Mouse (Mus musculus) urinary bladder, postnatal 14 days (tissue): ENCODE measurements around the gene Kynu.

Source experiments
- DNase-seq: peaks from one replicate; pipeline ENCODE4 v3.0.0; 2021; ENCODE audit warnings: low spot score

The Kynu gene

GRCm38 (mm10) chr2:43555062-43555888 lies at the start of gene Kynu:
Gene Kynu (plus strand): TSS chr2:43555329.
- DNase-seq: no peak

- DNase-seq: no peak
Measured at GRCm38 (mm10) chr2:43506182-43506581, 48.9 kb upstream of the Kynu start.

GRCm38 (mm10) chr2:43513852-43514251 lies 41.3 kb upstream of the Kynu start:
- DNase-seq: no peak

DNA sequence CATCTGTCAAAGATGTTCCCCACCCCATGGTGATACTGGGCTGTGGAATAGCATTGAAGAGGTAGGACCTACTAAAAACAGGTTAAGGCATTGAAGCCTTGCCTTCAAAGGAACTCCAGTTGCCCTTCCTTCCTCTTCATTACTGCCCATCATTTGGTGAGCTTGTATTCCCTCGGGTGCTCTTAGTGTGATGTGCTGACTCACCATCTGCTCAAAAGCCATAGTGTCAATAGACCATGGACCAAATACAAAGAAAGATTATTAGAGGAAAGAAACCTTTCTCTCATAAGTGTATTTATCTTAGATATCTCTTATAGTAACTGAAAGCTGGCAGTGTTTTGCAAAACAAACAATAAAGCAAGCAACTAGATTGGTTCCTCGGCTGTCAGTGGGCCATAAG lies 20.7 kb upstream of the Kynu start:
- no peak for DNase-seq

GRCm38 (mm10) chr2:43542615-43543014 lies 12.5 kb upstream of the Kynu start:
- no peak for DNase-seq

DNA sequence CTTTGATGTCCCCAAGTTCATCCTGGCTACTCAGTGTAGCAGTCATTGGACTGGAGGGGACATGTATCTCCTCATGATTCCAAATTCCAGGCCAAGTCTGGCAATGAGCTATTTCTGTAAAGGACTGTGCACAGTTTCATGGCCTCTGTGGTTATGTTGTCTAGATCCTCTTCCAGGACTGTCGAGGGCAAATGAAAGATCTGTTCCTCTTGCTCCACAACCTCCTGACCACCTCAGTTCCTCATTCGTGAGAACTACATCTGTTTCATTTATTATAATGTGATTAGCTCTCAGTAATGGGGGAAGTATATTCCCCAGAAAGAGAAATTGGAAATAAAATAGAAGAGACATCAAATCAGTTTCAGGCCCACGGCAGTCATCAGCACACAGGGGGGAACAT lies 9.5 kb upstream of the Kynu start:
- DNase-seq: no peak

- no peak for DNase-seq
Measured at GRCm38 (mm10) chr2:43546448-43546847, 8.7 kb upstream of the Kynu start.

GRCm38 (mm10) chr2:43554216-43554615 lies 913 bp upstream of the Kynu start:
- no peak for DNase-seq

- DNase-seq: no peak
Measured at GRCm38 (mm10) chr2:43555889-43556285, 758 bp downstream of the Kynu start.

GRCm38 (mm10) chr2:43556985-43557384 lies 1.9 kb downstream of the Kynu start:
- no peak for DNase-seq

DNA sequence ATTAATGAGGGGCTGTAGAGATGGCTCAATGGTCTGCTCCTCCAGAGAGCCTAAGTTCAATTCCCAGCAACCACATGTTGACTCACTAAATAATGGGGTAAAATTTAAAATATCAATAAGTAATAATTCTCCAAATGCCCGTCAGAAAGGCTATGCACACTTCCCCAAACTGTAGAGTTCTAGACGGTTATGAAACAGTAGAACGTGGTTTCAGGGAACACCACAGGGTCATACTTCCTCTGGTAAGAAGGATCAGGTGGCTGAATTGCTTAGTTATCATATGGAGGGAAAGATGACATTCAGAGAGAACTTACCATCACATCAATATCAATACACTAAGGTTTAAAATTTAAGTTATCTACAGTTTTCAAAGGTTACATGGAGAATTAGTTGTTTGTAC lies 6.1 kb downstream of the Kynu start:
- DNase-seq: no peak

- no peak for DNase-seq
Measured at GRCm38 (mm10) chr2:43562779-43563178, 7.7 kb downstream of the Kynu start.

- DNase-seq: no peak
Measured at GRCm38 (mm10) chr2:43568406-43568805, 13.3 kb downstream of the Kynu start.

DNA sequence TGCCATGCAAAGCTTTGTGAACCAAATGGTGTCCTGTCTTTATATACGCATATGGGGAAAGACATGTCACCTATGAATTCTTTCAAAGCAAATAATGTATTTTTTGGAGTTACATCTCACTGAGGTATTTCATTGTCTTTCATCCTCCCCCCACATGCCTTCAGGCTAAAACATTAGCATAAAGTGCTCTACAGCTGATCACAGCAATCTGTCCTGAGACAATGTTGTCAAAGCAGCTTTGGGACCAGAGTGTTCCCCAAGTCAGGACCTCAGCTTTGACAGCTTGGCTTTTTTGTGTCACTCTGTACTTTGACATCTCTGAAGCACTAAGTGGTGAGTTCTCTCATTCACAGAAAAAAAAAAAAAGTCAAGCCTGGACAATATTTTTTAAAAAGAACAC lies 18.4 kb downstream of the Kynu start:
- no peak for DNase-seq

DNA sequence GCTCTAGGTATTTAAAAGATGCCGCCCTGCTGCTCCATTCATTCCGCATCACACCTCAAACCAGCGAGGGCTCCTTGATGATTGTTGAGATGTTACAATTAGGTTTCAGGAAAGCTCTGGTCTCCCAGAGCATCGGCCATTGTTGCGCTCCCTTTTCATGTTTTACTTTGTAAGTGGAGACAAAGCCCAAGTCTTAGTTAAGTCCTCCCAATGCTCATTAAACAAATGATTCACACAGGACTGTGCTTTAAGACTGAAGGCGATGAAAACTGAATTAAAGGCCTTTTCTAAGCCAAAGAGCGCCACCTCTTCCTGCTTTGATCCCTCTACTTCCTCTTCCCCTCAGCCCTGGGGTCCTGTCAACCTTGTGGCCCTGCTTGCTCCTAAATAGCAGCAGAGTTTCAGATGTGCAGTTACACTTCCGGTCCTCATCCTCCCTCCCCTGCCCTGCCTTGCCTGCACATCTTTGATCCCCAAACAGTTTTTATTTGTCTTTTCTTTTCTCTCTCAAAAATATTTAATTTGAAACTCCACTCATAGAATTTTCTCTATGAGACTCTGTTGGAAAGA lies 28.2 kb downstream of the Kynu start:
- no peak for DNase-seq

DNA sequence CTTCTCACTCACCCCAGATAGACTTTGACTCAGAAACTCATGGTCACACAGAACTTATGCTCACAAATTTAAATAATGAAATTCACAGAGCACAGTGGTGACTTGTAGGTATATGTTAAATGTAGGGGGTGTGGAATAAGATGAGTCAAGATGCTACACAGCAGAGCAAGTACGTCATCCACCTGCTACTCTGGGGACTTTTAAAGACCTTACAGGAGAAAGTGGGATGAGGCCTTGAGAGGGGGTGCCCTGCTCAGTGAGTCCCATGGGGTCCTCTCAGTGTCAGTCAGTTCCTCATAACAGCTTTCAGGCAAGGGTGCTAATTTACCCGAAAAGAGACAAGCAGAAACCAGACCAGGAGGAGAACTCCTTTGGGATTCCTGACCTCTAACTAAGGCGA lies 30.4 kb downstream of the Kynu start:
- DNase-seq: no peak

GRCm38 (mm10) chr2:43587832-43588231 lies 32.7 kb downstream of the Kynu start:
- no peak for DNase-seq

DNA sequence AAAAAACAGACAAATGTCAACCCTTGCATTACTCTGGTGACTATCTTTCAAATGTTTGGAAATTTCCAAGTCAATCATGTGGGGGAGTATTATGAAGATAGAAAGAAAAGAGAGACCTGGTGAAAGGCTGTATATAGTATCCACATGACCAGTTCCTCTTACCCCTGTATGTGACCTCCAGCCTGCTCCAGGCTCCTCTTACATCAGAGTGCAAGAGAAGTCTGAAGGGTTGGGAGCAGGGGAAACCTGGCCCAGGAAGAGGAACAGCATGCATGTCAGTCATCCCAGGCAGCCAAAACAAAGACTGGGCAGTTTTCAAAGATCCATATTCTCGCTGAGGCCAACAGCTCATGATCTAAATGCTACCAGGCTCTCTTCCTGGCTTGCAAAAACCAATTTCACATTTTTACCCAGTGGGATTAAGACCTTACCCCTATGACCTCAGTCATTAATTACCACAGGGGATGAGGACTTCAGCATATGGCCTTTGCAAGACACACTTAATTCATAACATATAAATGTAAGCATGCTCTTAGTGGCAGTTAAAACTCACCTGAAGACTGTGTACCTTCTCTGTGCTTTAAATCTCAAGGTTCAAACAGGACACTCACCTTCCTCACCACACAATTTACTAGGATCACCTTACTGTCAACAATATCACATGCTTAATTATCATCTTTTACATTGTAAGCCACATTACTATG lies 37.0 kb downstream of the Kynu start:
- no peak for DNase-seq

- DNase-seq: peak; percentile 38
Measured at GRCm38 (mm10) chr2:43613571-43613970, 58.4 kb downstream of the Kynu start.

- no peak for DNase-seq
Measured at GRCm38 (mm10) chr2:43621140-43621539, 66.0 kb downstream of the Kynu start.

GRCm38 (mm10) chr2:43622844-43623243 lies 67.7 kb downstream of the Kynu start:
- no peak for DNase-seq

GRCm38 (mm10) chr2:43631786-43632185 lies 76.7 kb downstream of the Kynu start:
- no peak for DNase-seq

DNA sequence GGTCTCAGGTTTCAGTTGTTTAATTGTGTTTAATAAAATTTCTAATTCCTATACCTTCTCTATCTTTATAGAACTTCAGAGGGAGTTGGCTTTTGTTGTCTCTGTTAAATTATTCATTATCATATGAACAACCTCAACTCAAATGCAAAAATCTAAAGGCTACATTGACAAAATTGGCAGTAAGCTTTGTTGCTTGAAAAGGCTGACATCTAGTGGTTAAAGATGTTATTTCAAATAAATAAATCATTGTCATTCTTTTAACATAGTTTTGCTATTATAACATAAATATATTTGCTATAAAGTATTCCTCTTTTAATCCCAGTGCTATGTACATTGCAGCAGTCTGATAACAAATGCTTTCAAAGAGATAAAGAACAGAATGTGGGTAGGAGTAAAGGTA lies 81.4 kb downstream of the Kynu start:
- DNase-seq: no peak
